Comparison of ENCODE assay signal across 23 mouse cellular contexts in genomic region chr17:31546444-31547196, GRCm38 (mm10).
"Had no signal": no experiment of that assay in that cellular context is flagged by ENCODE, and none has a peak within 500 bp of the region (broad histone marks: within the 10 kb centered on the region; RNA-seq: fewer than 3 reads in every experiment).

No protein-coding gene starts in this region.

- H3K4me3 ChIP-seq: heart, embryonic 10.5 days; heart, embryonic 13.5 days; heart, embryonic 15.5 days; hindbrain, embryonic 13.5 days; hindbrain, embryonic 15.5 days; kidney, embryonic 15.5 days; limb, embryonic 12.5 days; limb, embryonic 15.5 days; liver, embryonic 12.5 days had no signal

- H3K9me3 ChIP-seq: heart, embryonic 10.5 days; heart, embryonic 13.5 days; hindbrain, embryonic 13.5 days; hindbrain, embryonic 15.5 days; kidney, embryonic 15.5 days; limb, embryonic 12.5 days; limb, embryonic 15.5 days; liver, embryonic 12.5 days had no signal

- H3K36me3 ChIP-seq: heart, embryonic 10.5 days; heart, embryonic 13.5 days; heart, embryonic 15.5 days; hindbrain, embryonic 13.5 days; hindbrain, embryonic 15.5 days; kidney, embryonic 15.5 days; limb, embryonic 12.5 days; limb, embryonic 15.5 days; liver, embryonic 12.5 days had no signal

- H3K4me2 ChIP-seq: heart, embryonic 13.5 days; heart, embryonic 15.5 days; hindbrain, embryonic 13.5 days; hindbrain, embryonic 15.5 days; kidney, embryonic 15.5 days; limb, embryonic 12.5 days; limb, embryonic 15.5 days; liver, embryonic 12.5 days had no signal

- ATAC-seq: forebrain, postnatal 0 days; hindbrain, postnatal 0 days; intestine, embryonic 16.5 days; liver, embryonic 12.5 days had no signal

- H3K4me1 ChIP-seq: liver, embryonic 12.5 days had no signal

- H3K9ac ChIP-seq: forebrain, postnatal 0 days; heart, embryonic 13.5 days; heart, embryonic 15.5 days; hindbrain, embryonic 13.5 days; hindbrain, embryonic 15.5 days; kidney, embryonic 15.5 days; limb, embryonic 12.5 days; limb, embryonic 15.5 days; liver, embryonic 12.5 days; liver, embryonic 14.5 days had no signal

- H3K27me3 ChIP-seq: heart, embryonic 13.5 days; heart, embryonic 15.5 days; hindbrain, embryonic 13.5 days; hindbrain, embryonic 15.5 days; kidney, embryonic 15.5 days; limb, embryonic 12.5 days; limb, embryonic 15.5 days; liver, embryonic 12.5 days had no signal

- H3K27ac ChIP-seq: heart, embryonic 10.5 days; heart, embryonic 13.5 days; heart, embryonic 15.5 days; hindbrain, embryonic 13.5 days; hindbrain, embryonic 15.5 days; hindbrain, postnatal 0 days; kidney, embryonic 15.5 days; kidney, postnatal 0 days; limb, embryonic 15.5 days; liver, embryonic 12.5 days; liver, embryonic 14.5 days had no signal

- DNase-seq: forebrain, postnatal 0 days; kidney, adult 11 months; kidney, adult 2 months; kidney, adult 9 months; kidney, postnatal 14 days; kidney, postnatal 36 days; layer of hippocampus, adult 9-11 months; layer of hippocampus, postnatal 36 days; left cerebral cortex, postnatal 4 days; lung, adult 18-20 months had no signal
